Comparison of ENCODE assay signal across 16 mouse cellular contexts in genomic region chr2:28810260-28811013, GRCm38 (mm10).
"Had no signal": no experiment of that assay in that cellular context is flagged by ENCODE, and none has a peak within 500 bp of the region (broad histone marks: within the 10 kb centered on the region; RNA-seq: fewer than 3 reads in every experiment).

No protein-coding gene starts in this region.

- H3K9ac ChIP-seq: limb, embryonic 12.5 days; liver, embryonic 13.5 days; liver, postnatal 0 days; lung, embryonic 15.5 days had no signal

- H3K4me2 ChIP-seq: limb, embryonic 12.5 days; liver, embryonic 13.5 days; lung, embryonic 15.5 days had no signal

- H3K27ac ChIP-seq: kidney, postnatal 0 days; limb, embryonic 12.5 days; liver, embryonic 13.5 days; lung, embryonic 15.5 days; macrophage; midbrain, embryonic 10.5 days had no signal

- H3K4me3 ChIP-seq: limb, embryonic 12.5 days; liver, embryonic 13.5 days; lung, embryonic 15.5 days; midbrain, embryonic 10.5 days had no signal

- DNase-seq: kidney, adult 11 months; kidney, adult 9 months; kidney, postnatal 36 days; layer of hippocampus, adult 9-11 months; layer of hippocampus, postnatal 36 days; liver; liver, embryonic 13.5 days; liver, postnatal 0 days; lung, postnatal 14 days; spleen, adult 18-20 months had no signal

- ATAC-seq: liver, postnatal 0 days; midbrain, embryonic 16.5 days had no signal

- H3K4me1 ChIP-seq: limb, embryonic 12.5 days; liver, embryonic 13.5 days; lung, embryonic 15.5 days had no signal

- H3K27me3 ChIP-seq: liver, embryonic 13.5 days; lung, embryonic 15.5 days had no signal

- H3K36me3 ChIP-seq: limb, embryonic 12.5 days; liver, embryonic 13.5 days; lung, embryonic 15.5 days; midbrain, embryonic 10.5 days had no signal

- H3K9me3 ChIP-seq: limb, embryonic 12.5 days; liver, embryonic 13.5 days; lung, embryonic 15.5 days; midbrain, embryonic 10.5 days had no signal
